Mouse (Mus musculus) testis, adult 2 months (tissue): ENCODE measurements around the gene Astn2.

ENCODE experiments used
- CTCF ChIP-seq: fragments of 200-500 bp; IDR thresholded peaks from 2 replicates; pipeline ENCODE4 v1.5.1; 2012; ENCODE audit warnings: low read depth, mild to moderate bottlenecking, inconsistent platforms, low read length, moderate library complexity; ENCODE audit not compliant: control insufficient read depth, insufficient read depth, insufficient replicate concordance
- POLR2A ChIP-seq: fragments of 200-500 bp; IDR thresholded peaks from 2 replicates; pipeline ENCODE4 v1.6.1; 2012; ENCODE audit warnings: low read depth, mild to moderate bottlenecking, inconsistent platforms, low read length, moderate library complexity; ENCODE audit not compliant: control insufficient read depth

GRCm38 (mm10) chr4:66261276-66261675, 143.1 kb downstream of the Astn2 start:
- TF ChIP-seq CTCF (no peak), POLR2A (no peak)
